Mouse (Mus musculus): ENCODE measurements around the gene Erc2. TPM values are rescaled to one million over a fixed set of nuclear protein-coding genes. Genes with fewer than 3 reads are reported as not detected.

Gene Erc2
- polyA plus RNA-seq, 1 experiment from 2014 or later: 2.5 TPM

DNA sequence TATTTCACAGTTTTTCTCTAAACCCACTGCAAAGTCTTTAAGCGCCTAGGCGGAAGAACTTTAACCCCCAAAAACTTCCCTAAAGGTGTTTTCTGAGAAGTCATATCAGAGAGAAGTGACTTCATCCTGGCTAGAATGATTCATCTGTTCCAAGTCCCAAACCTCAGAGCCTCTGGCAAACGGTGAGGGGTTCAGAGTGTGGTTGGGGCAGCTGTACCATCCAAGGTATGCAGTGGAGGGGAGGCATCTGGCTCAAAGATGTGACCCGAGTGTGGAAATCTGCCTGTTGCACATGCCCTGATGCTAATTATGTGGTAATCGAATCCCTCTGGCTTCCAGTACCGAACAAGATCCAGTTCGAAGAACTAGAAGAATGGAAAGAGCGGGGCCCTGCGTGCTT is 137.8 kb downstream of the Erc2 start:
- TF ChIP-seq CTCF (IDR thresholded peaks at IDR 0.05): no peak
- no peaks in the 10 kb centered on the region for H3K27me3 ChIP-seq
- CTCF ChIA-PET: interaction anchor here (0.6 kb wide), 1 partner anchor 1116 kb away, joined by 3 read pairs; no protein-coding TSS in a partner anchor
- in situ Hi-C loops (cut with MboI; ENCODE audit: low pct_unique_long_range_greater_than_20kb): no loop called here
- DNase-seq (ENCODE audit: low read depth, low spot score) (peak; percentile 63), ATAC-seq (peak; percentile 79)
- POLR2A ChIA-PET: interaction anchor here (0.7 kb wide), 1 partner anchor 1613 kb away, joined by 3 read pairs; no protein-coding TSS in a partner anchor

DNA sequence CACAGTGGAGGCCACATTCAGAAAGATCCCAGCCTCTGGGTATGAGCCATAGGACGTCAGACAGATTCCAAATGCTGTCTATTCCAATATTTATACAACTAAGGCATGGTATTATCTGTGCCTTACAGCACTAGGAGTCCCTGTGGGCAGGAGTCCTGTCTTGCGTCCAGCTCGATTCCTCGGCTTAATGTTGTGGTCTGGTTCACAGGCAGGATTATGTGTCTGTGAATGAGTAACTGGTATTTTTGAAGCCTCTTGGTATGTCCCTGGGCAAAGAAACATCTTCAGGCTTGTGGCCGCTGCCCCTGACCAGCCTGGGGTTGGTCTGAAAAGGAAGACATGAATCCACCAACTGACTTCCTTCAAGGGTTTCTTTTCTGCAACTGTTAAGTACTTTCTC is 153.1 kb downstream of the Erc2 start:
- H3K27me3 ChIP-seq: no peaks in the 10 kb centered on the region
- ChIA-PET POLR2A (no interaction called here), CTCF (interaction anchor here (1.5 kb wide), 1 partner anchor 10 kb away, joined by 3 read pairs; no protein-coding TSS in a partner anchor)
- in situ Hi-C loops (cut with MboI; ENCODE audit: low pct_unique_long_range_greater_than_20kb): no loop called here
- TF ChIP-seq CTCF (IDR thresholded peaks at IDR 0.05): no peak
- ATAC-seq: peak; percentile 95
- peak; percentile 86 for DNase-seq (ENCODE audit: low read depth, low spot score)

DNA sequence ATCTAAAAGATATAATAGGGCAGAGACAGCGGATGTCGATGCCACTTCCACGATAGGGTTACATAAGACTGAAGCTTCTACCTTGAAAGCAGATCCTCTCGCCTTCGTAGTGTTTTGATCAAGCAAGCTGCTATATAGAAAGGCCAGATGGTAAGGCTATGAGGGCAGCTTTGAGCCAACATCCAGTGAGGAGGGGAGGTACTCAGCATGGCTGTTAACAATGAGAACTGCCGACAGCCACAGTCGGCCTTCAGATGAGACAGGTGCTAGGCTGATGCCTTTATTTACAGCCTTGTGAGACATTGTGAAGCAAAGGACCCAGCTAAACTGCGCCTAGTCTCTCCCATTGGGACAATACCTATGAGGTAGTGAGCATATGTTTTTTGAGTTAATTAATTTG is 156.3 kb downstream of the Erc2 start:
- CTCF ChIA-PET: interaction anchor here (1.4 kb wide), 1 partner anchor 19 kb away, joined by 3 read pairs; no protein-coding TSS in a partner anchor
- in situ Hi-C loops (cut with MboI; ENCODE audit: low pct_unique_long_range_greater_than_20kb): no loop called here

DNA sequence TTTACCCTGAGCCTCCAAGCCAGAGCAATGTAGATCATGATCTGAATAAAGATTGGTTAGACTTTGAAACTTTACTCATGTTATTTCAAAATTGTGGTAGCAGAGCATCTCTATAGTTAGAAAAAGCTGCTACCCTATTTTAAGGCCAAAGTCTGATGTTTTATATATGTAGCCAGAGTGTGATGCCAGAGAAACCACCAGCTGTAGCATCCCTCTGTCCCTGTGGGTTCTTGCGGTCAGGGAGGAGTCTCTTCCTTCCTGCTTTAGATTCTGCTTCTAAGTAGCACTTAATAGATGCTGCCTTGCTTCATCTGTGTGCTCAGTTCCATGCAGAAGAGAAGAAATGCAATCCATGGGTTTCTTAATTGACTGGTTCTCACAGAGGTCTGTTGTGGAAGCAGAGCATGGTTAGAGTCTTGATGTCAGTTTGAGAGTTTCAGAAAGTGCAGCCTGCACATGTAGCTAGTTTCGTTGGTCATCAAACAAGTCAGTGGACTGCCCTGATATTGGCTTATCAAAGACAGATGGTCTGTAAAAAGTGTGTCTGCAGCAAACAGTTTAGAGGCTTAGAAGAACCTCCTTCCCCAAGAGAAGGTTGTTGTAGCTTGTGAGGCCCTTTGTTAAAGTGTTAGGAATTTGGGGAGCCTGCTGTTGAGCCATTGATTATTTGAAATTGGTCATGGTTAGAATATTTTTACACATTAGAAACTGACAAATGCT is 156.9 kb downstream of the Erc2 start:
- TF ChIP-seq CTCF (IDR thresholded peaks at IDR 0.05): no peak
- in situ Hi-C loops (cut with MboI; ENCODE audit: low pct_unique_long_range_greater_than_20kb): no loop called here
- DNase-seq (ENCODE audit: low read depth, low spot score): no peak
- POLR2A ChIA-PET: no interaction called here
- no peak for ATAC-seq
- no peaks in the 10 kb centered on the region for H3K27me3 ChIP-seq
- CTCF ChIA-PET: interaction anchor here (1.4 kb wide), 1 partner anchor 18 kb away, joined by 3 read pairs; no protein-coding TSS in a partner anchor

More for the DNA sequence above, 156.3 kb downstream of the Erc2 start:
- TF ChIP-seq CTCF (IDR thresholded peaks at IDR 0.05): no peak
- DNase-seq (ENCODE audit: low read depth, low spot score) (no peak), ATAC-seq (no peak)
- H3K27me3 ChIP-seq: no peaks in the 10 kb centered on the region
- POLR2A ChIA-PET: no interaction called here

DNA sequence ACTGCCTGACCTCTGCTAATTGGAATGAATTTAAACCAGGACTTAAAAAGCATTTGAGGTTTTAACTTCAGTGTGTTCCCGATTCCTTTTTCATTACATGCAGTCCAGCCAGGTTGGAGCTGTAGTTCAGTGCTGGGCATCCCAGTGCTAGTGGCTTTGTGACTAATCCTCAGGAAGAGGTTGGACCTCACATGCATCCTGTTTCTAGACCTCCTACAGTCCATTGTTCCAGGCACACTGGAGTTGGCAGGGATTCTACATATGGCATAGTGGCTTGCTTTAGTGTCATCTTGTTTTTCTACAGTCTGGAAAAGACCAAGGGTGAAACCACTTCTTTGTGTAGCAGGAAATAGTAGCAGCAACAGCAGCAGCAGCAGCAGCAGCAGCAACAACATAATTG is 159.0 kb downstream of the Erc2 start:
- ATAC-seq: peak; percentile 76
- in situ Hi-C loops (cut with MboI; ENCODE audit: low pct_unique_long_range_greater_than_20kb): no loop called here
- POLR2A ChIA-PET: no interaction called here
- peak; percentile 54 for DNase-seq (ENCODE audit: low read depth, low spot score)
- CTCF ChIA-PET: no interaction called here
- no peak for TF ChIP-seq CTCF (IDR thresholded peaks at IDR 0.05)
- no peaks in the 10 kb centered on the region for H3K27me3 ChIP-seq

DNA sequence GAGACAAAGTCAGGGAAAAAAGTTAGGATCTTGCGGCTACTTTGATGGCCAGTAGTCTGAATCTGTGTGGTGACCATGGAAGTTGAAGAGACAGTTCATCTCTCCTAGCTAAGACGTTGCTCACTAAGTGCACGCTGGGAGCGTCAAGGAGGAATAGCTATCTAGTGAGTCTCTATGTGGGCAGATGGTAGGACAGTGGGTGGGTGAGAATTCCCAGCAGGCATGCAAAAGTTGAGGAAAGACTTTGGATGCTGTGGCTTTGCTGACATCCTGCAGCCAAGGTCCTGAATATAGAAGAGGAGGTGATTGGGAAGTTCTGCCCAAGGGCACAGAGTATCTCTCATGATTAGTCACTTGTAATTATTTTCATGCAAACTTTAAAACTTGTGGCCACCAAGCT is 162.6 kb downstream of the Erc2 start:
- ChIA-PET POLR2A (no interaction called here), CTCF (interaction anchor here (1.2 kb wide), 1 partner anchor 19 kb away, joined by 3 read pairs; no protein-coding TSS in a partner anchor)
- ATAC-seq (no peak), DNase-seq (ENCODE audit: low read depth, low spot score) (no peak)
- TF ChIP-seq CTCF (IDR thresholded peaks at IDR 0.05): no peak
- in situ Hi-C loops (cut with MboI; ENCODE audit: low pct_unique_long_range_greater_than_20kb): no loop called here
- H3K27me3 ChIP-seq: no peaks in the 10 kb centered on the region

DNA sequence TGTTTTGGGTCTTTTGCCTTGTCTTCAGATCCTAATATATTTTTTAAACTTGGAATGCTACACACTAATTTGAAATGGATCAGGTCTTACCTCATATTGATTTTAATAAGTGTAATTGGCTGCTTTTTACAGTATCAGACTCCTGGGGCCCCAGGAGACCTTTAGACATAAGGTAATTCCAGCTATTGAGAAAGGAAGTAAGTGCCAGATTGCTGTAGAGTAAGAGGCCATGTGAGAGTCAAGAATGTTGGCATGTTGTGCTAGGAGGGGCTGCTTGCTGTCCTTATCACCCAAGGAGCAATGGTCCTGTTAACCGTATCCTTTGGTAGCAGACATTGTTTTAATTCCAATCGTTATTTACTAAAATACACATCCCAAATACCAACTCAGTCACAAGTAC is 163.3 kb downstream of the Erc2 start:
- DNase-seq (ENCODE audit: low read depth, low spot score) (no peak), ATAC-seq (no peak)
- ChIA-PET CTCF (interaction anchor here (0.8 to 1.2 kb wide), 3 partner anchors 11 to 18 kb away, joined by 3 read pairs; no protein-coding TSS in a partner anchor), POLR2A (no interaction called here)
- in situ Hi-C loops (cut with MboI; ENCODE audit: low pct_unique_long_range_greater_than_20kb): no loop called here
- TF ChIP-seq CTCF (IDR thresholded peaks at IDR 0.05): no peak
- no peaks in the 10 kb centered on the region for H3K27me3 ChIP-seq

DNA sequence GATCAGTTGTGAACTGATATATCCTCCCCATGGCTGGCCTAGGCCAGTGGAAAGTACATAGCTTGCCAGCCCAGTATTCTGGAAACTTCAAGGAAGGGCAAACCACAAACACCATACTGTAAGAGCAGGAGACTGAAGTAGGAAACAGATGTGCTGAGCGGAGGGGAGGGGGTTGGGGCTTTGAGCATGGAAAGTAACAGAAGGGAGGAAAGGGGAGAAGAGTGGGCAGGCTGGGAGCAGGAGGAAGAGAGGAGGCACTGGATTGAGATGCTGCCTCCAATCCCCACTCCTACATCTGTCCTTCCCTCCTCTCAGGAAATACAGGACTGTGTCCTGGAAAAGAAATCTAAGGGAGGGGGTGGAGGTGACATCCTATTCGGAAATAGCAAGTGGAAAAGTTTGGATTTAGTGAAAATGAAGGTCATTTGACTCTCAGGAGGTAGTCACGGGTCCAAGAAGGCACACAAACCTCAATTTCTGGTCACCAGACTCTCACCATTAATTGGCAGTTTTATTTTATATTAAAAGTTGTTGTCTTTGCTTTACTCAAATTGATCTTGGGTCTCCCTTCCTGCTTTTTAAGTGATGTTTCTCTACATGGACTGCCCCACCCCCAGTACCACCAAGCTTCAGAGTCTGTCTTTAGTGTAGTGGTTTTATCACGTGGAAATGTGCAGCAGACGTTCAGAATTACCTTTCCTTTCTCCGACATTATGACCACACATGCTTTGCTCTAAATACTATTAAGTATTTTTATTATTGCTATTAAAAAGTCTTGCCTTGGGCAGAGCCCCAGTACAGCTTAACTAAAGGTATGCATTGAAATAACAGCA is 167.1 kb downstream of the Erc2 start:
- in situ Hi-C loops (cut with MboI; ENCODE audit: low pct_unique_long_range_greater_than_20kb): no loop called here
- ChIA-PET CTCF (interaction anchor here (1.1 kb wide), 1 partner anchor 14 kb away, joined by 3 read pairs; no protein-coding TSS in a partner anchor), POLR2A (no interaction called here)
- DNase-seq (ENCODE audit: low read depth, low spot score) (no peak), ATAC-seq (no peak)
- TF ChIP-seq CTCF (IDR thresholded peaks at IDR 0.05): no peak
- no peaks in the 10 kb centered on the region for H3K27me3 ChIP-seq

DNA sequence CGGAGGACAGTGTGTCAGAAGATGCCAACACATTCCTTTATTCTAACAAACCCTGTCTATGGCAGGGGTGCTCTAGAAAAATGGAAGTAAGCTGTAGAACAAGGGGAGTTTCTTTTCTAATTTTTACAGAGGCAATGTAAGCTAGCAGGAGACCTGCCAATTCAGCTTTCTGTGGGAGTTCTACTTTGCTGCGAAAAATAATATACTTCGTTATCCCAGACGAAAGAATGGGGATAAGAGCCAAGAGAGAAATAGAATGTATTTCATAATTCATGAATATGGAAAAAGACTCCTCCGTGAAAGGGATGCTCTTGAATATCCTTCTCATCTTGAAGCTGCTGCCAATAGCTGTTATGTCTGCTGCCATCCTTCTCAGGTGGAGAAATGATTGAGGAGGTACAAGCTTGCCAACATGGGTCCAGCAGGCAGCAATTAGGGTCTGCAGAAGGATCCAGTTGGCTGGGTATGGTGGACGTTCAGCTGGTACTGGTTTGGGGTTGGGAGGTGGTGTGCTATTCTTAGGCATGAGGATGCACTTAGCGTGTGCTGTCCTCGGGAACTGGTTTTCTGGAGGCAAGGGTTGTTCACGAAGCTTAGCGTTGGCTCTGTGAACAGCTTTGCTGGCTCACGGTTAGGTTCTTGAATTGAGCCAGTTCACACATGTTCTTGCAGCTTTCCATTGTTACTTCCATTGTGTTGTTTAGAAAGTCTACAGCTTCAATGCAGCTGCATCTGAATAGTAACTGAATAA is 176.1 kb downstream of the Erc2 start:
- ChIA-PET CTCF (interaction anchor here (0.8 to 1.1 kb wide), 3 partner anchors 8 to 13 kb away, joined by 3 read pairs; no protein-coding TSS in a partner anchor), POLR2A (interaction anchor here (0.5 kb wide), 1 partner anchor 10 kb away, joined by 3 read pairs; no protein-coding TSS in a partner anchor)
- H3K27me3 ChIP-seq: no peaks in the 10 kb centered on the region
- no peak for ATAC-seq
- DNase-seq (ENCODE audit: low read depth, low spot score): no peak
- TF ChIP-seq CTCF (IDR thresholded peaks at IDR 0.05): no peak
- in situ Hi-C loops (cut with MboI; ENCODE audit: low pct_unique_long_range_greater_than_20kb): no loop called here

DNA sequence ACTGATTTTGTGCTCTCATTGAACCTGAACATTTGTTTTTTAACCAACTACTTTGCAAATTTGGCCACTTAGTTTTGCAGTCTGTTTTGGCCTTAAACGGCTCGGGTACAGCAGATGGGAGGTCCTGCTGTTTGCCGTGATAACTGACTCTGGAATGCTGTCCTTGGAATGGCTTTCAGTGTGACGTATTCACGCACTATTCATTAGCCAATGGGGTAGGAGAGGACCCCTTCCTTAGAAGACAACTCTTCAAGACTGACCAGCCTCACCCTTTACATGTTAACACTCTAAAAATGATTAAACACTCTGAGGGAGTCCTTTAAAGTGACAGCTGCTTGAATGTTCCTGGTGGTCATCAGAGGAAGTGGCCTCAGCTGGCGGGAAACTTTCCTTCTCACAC is 178.5 kb downstream of the Erc2 start:
- DNase-seq (ENCODE audit: low read depth, low spot score): no peak
- in situ Hi-C loops (cut with MboI; ENCODE audit: low pct_unique_long_range_greater_than_20kb): loop anchor here (10.0 to 25.0 kb wide), 3 partner anchors 224 to 1644 kb away; no protein-coding TSS in a partner anchor
- no peak for TF ChIP-seq CTCF (IDR thresholded peaks at IDR 0.05)
- ChIA-PET POLR2A (interaction anchor here (0.6 kb wide), 1 partner anchor 1458 kb away, joined by 3 read pairs; no protein-coding TSS in a partner anchor), CTCF (interaction anchor here (0.9 to 1.4 kb wide), 3 partner anchors 8 to 1284 kb away, joined by 3 to 4 read pairs (median 3); no protein-coding TSS in a partner anchor)
- H3K27me3 ChIP-seq: no peaks in the 10 kb centered on the region
- ATAC-seq: no peak
